Mouse (Mus musculus): Measurements from ENCODE around the gene Abtb2.

Gene Abtb2

DNA sequence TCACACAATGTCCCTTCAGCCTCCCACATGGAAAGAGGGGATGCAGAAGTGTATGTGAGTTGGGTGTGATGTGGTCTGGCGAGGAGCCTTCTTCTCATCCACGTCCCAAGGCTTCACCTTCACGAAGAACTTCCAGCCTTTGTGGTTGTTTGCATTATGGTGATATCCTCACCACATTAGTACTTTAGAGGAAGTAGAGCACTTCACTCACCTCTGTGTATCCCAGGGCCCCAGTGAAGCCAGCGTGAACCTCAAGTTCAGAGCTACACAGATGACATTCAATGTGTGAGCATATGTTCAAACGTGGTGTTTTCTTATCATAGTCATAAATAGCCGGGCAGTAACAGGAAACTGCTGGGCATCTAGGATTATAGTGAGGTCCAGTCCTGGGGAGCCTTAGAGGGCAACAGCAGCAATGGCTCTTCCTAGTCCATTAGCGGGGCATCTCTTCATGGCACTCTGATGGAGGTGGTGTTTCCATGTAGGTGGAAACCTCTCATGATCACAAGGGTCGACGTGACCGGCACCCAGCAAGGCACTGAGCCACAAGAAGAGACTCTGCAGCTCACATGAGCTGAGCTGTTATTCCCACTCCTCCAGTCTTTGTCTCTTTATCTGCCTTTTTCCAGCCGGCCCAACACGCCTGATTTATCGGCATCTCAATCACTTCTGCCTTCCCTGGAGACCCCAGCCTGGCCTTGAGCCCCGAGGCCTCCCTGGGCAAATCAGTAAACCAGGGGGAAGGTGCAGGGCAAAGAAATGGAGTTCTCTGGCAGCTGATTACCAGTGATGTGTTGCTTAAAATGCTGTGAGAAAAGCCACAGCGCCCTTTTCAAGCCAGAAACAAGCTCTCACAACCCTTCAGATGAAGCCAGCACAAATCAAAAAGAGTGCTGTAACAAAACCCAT, 93.8 kb downstream of the Abtb2 start:
- ATAC-seq (ENCODE audit: low TSS enrichment) = no peak

GRCm38 (mm10) chr2:103661696-103662095, 95.6 kb downstream of the Abtb2 start:
- peak; percentile 71 for ATAC-seq (ENCODE audit: low TSS enrichment)

GRCm38 (mm10) chr2:103662121-103662520, 96.0 kb downstream of the Abtb2 start:
- ATAC-seq (ENCODE audit: low TSS enrichment) = peak; percentile 98

- ATAC-seq (ENCODE audit: low TSS enrichment) = no peak
Observed at GRCm38 (mm10) chr2:103664341-103664740, 98.2 kb downstream of the Abtb2 start.

DNA sequence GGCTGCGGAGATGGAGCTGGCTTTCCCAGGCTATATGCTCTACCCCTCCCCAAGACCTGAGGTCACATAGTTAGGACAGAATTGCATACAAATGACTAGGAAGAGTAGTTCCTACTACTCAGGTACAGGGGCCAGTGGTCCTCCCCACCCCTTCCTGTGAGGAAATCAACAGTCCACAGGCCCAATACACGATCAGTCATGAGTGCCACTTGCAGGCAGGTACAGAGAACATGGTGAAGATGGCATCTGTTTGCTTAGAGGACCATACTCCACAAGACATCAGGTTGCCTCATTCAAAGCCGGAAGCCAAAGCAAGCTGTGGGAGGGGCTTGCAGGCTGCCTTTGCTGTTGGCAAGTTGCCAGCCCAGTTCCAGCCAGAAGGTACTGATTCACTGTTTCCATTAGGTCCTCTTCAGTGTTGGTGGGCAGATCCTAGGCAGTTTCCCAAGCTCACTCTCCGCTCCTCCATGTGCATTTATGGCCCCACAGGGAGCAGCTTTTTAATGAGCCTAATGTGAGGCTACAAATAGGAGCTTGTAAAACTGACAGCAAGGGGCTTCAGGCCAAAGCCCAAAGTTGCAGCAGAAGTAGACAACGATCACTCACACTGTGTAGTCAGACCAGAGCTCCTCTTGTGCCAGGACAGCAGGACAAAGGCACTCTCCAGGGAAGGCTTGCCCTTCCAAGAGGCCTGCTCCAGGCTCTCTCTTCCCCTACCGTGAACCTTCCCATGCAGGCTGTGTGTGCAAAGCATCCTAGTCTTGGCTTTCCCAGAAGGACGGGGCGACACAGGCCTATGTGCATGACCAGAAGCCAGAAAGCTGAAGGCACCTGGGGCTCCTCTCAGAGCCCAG, 102.1 kb downstream of the Abtb2 start:
- 0 out of 2 replicates have a peak, but pooled peaks have one; percentile 7 for ATAC-seq (ENCODE audit: low TSS enrichment)

DNA sequence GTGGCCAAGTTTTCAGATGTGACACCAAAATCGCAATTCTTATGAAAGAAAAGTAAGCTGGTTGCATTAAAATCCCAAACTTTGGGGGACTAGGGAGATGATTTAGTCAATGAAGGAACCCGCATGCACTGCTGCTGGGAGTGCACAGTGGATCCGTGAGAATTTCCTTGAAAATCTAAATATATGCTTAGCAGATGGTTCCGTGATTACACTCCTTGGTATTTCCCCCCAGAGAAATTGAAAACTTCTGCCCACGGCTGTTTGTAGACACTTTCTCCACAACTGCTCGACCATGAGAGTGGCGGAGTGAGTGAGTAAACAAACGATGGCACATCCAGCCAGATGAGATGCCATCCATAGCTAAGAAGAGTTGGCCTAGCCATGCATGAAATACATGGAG, 102.8 kb downstream of the Abtb2 start:
- ATAC-seq (ENCODE audit: low TSS enrichment) = peak; percentile 66

DNA sequence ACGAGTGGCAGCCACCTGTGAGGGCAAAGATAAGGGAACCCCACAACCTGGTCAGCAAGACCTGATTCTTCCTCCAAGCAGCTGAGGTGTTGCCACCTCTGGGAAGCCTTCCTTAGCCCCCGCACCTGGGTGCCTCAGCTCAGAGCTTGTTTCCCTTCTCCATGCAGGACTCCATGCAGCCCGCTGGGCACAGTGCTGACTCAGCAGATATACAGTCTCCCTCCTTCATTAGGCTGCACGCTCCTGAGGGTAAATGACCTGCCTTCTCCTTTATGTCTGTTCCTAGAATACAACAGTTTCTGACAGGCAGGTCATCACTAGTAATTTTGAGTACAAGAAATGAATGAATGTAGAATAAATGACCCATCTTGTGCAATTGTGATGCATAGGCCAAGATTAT, 103.5 kb downstream of the Abtb2 start:
- no peak for ATAC-seq (ENCODE audit: low TSS enrichment)

- ATAC-seq (ENCODE audit: low TSS enrichment) = peak; percentile 62
Observed at GRCm38 (mm10) chr2:103670276-103670680, 104.2 kb downstream of the Abtb2 start.

DNA sequence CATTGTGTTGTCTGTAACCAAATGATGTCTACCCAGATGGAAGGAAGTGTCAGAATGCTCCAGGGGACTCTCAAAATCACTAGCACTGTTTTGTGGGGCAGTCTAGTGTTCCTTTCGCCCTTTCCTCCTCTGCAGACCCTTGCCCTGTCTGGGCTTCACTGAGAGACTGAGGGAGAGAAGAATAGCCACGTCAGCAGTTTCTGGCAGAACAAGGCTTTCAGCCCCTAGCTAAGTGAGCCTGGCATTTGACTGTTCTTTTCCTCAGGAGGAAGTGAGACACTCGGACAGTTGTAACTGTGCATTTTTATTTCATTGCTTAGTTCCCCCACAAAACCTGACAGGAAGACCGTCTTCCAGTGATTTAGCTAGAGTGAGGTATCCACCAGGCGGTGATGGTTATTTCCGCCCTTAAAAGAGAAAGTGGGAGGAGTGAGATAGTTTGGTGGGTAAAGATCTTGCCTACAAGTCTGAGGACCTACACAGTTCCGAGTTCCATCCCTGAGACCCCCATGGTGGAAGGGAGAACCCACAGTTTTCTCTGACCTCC, 106.5 kb downstream of the Abtb2 start:
- no peak for ATAC-seq (ENCODE audit: low TSS enrichment)

GRCm38 (mm10) chr2:103673609-103674008, 107.5 kb downstream of the Abtb2 start:
- no peak for ATAC-seq (ENCODE audit: low TSS enrichment)

DNA sequence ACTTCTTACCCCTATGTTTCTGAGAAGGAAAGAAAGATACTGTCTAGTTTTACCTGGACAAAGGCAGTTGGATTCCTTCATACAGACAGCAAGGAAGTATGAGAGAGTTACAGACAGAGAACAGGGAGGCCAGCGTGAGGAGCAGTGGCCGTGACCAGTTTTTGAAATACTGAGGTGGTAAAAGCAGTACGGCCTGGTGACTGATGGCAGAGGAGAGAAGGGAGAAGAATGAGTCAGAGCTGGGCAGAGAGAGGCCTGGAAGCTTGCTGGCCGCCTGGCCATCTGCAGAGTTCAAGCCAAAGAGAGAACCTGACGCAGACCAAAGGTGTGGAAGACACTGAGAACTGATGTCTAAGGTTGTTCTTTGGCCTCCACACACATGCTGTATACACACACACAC, 109.3 kb downstream of the Abtb2 start:
- ATAC-seq (ENCODE audit: low TSS enrichment) = no peak

DNA sequence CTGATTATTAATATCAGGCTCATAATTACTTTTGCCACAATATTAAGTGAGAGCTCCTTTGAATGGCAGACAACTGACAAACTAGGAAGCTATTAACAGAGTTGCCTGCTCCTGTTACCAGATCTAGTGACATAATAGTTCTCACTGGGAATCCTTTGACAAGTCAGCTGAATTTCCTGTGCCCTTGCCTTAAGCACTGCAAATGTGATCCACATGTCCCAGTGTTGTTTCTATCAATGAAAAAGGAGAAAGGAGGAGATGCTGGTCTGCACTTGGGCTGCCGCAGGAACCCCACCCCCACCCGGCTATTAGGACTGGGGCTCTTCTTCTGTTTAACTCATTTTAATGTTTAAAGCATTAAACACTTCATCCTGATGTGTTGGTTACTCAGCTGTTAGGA, 110.7 kb downstream of the Abtb2 start:
- no peak for ATAC-seq (ENCODE audit: low TSS enrichment)

- ATAC-seq (ENCODE audit: low TSS enrichment) = peak; percentile 53; the same call in 1 of the 2 replicates
Observed at GRCm38 (mm10) chr2:103677614-103678369, 111.7 kb downstream of the Abtb2 start.

DNA sequence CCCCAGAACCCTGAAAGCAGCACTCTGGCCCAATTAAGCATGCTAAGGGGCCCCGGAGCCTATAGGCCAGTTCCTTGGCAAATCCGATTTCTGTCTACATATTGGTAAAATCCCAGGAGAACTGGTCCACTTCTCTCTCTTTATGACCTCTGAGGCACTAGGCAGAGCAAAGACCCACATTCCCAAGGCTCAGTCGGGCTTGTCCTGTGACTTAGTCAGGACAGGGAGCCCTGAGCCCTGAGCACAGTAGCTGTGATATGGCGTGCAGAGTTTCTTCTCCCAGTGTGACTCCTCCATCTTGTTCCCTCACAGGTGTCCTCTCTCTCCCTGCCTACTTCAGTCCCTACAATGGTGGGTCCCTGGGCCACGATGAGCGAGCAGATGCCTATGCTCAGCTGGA, 112.3 kb downstream of the Abtb2 start:
- no peak for ATAC-seq (ENCODE audit: low TSS enrichment)

DNA sequence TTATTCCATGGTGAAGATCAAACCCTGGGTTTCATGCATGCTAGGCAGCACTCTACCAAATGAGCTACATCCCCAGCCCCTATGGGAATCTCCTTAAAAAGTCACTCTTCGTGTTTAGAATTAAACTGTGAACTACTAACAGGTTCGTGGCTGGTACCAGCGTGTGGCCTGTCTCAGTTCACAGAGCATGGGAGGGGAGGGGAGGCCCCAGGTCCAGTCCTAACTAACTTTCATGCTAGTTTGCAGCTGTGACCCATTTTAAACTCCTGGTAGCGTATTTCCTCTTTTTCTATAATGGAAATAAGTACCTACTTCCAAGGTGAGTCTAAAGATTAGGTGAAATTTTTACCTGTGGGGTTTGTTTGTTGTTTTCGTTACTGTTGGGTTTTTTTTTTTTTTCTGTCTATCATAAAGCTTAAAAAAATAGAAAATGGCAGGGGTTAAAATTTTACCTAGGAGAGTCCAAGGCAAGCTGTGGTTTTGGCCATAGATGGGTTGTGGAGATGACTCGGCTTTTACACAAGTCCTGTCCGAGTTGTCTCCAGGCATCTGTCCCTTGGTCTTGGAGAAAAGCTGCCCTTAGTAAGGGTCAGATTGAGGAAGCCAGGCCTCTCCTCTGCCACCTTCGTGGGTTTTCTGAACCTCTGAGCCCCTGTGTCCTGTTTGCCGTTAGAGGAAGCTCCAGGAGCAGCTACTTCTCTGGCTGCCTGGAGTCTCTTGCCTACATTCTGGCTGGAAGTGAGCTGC, 114.4 kb downstream of the Abtb2 start:
- ATAC-seq (ENCODE audit: low TSS enrichment) = no peak

DNA sequence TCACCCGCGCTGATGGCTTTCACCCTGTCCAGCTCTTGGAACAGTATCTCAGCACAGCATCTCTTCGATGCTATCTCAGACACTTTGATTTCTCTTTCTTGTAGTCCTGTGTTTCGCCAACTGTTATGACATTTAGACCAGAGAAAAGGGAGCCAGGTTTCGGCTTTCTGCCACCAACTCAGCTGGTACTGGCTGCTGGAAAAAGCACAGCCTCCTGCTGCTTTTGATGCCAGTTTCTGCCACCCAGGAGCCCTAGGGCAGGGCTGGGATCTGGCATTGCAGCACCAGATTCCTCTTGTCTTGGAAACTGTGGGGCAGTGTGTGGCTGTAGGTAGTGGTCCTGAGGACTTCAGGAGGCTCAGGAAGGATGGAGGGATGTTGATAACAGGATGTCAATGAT, 115.0 kb downstream of the Abtb2 start:
- ATAC-seq (ENCODE audit: low TSS enrichment) = no peak

DNA sequence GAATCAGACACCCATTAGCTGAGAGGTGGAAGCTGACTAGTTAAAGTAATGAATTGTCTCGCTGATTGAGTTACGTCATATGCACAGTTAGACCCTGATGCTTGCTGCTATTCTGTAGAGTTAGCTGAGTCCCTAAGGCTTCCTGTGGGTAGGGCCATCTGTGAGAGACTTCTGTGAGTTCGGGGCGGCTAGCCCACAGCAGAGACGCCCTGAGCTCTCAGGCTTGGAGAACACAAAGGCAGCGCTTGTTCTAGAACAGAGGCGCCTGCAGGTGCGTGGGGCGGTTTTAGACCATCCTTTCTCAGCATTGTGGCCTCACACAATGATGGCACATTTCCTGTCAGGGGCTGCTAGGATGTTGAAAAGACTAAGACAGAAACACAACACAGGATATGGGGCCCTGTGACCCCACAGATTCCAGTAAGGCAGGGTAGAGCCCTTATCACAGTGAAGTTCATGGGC, 116.2 kb downstream of the Abtb2 start:
- no peak for ATAC-seq (ENCODE audit: low TSS enrichment)

DNA sequence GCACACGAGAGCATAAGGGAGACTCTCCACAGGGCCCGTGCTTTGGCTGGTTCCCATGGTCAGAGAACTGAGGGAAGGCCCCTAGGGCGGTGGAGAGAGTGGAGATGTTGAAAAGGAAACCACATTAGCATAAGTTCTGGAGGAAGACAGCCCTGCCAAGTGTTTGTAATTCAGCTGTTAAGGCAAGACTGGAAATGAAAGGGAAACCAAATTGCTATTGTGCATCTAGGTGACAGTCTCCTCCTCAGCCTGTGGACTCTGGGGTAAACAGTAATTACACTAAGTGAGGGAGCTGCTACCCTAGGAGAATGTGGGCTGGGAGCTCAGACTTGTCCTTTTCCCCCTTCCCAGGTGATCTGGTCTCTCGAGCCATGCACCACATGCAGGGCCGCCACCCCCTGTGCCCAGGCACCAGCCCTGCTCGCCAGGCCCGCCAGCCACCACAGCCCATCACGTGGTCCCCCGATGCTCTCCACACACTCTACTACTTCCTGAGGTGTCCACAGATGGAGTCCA, 116.9 kb downstream of the Abtb2 start:
- peak; percentile 66 for ATAC-seq (ENCODE audit: low TSS enrichment)

GRCm38 (mm10) chr2:103684431-103684830, 118.3 kb downstream of the Abtb2 start:
- ATAC-seq (ENCODE audit: low TSS enrichment) = no peak

DNA sequence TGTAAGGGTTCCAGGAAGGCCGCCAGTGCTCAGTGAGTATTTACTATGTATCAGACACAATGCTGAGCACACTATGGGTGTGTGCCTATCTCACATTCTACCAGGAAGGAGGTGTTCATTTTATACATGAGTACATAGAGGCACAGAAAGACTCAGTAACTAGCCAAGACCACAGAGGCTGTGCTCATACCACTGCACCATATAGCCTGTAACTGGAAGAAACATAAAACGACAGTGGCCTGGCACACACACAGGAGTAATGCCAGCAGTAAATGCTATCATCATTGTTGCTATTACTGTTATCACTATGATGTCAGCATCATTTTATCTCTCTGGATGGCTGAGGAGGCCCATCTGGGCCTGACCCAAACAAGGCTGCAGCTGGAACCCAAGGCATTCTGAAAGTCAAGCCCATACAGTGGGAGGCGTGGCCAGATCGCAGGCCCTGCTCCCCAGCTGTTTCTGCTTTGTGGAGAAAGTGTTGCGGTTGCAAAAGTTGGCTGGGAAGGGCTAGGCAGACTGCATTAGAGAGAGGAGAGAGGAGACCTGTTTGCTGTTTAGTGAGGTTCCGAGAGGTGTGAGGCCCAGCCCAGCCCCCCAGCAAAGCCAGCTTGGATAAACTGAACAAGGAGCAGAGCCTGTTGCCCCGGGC, 118.9 kb downstream of the Abtb2 start:
- no peak for ATAC-seq (ENCODE audit: low TSS enrichment)
